Mouse (Mus musculus): ENCODE measurements at regions not wholly inside any gene's neighbourhood (a gene's known extent, or its start where the extent isn't known, plus 50 kb on each side); places are given as distances from the start of the nearest gene placed in this dataset.

DNA sequence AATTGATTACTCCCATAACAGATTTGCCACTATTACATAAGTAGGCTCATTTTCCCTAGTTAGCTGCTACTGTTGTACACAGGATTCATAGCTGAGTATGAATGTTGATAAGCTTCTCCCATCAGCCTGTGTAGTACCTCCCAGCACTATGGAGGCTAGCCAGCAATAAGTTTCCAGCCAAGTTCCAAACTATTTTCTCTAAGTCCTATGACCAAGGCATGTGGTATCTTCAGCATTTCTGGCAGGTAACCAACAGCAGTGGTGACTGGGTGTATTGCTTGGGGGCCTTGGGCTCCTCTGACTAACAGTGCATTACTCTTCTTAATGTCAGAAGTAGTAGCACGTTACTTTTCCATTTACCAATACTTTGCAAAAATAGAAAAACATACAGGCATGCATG is 1841.8 kb upstream of the Lrrc6 start:
- Histone ChIP-seq H3K27me3 (ENCODE audit: insufficient read depth, low read length) (no peaks in the 10 kb centered on the region), H3K4me1 (ENCODE audit: insufficient read depth, low read length) (no peaks in the 10 kb centered on the region), H3K4me3 (ENCODE audit: low read length) (no peak overlapping the region), H3K9ac (replicated peaks; ENCODE audit: low read length) (no peak overlapping the region), H3K36me3 (ENCODE audit: insufficient read depth, low read length) (no peaks in the 10 kb centered on the region), H3K4me2 (ENCODE audit: low read depth, low read length) (no peak overlapping the region), H3K27ac (no peak overlapping the region), H3K9me3 (ENCODE audit: low read length) (no peaks in the 10 kb centered on the region)
- no peak for TF ChIP-seq CTCF (IDR thresholded peaks at IDR 0.05; ENCODE audit: low read depth)
- 92% methylated on average over 1 of the region's 1 CpGs for WGBS
- ATAC-seq (no peak), DNase-seq (ENCODE audit: low spot score) (no peak)

DNA sequence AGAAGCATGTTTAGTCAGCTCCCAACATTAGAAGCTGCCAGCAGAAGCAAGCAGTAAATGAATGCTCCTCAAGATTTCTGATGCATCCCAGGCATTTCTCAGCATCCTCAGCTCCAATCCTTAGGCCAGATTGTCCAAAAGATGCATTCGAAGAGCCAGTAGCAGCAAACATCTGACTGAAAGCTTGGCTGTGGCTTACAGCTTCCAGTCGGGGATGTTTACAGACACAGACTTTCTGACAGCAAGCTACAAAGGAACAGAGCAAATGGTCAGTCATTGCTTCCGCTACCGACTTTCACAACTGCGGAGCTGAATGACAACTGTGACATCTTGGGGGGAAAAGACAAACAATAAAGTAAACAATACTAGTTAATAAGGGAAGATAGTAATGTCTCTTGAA is 1840.3 kb upstream of the Lrrc6 start:
- no peak for TF ChIP-seq CTCF (IDR thresholded peaks at IDR 0.05; ENCODE audit: low read depth)
- Histone ChIP-seq H3K27me3 (ENCODE audit: insufficient read depth, low read length) (no peaks in the 10 kb centered on the region), H3K4me2 (ENCODE audit: low read depth, low read length) (no peak overlapping the region), H3K4me1 (ENCODE audit: insufficient read depth, low read length) (no peaks in the 10 kb centered on the region), H3K9ac (replicated peaks; ENCODE audit: low read length) (no peak overlapping the region), H3K9me3 (ENCODE audit: low read length) (no peaks in the 10 kb centered on the region), H3K4me3 (ENCODE audit: low read length) (no peak overlapping the region), H3K27ac (no peak overlapping the region), H3K36me3 (ENCODE audit: insufficient read depth, low read length) (no peaks in the 10 kb centered on the region)
- 66% methylated on average over 5 of the region's 5 CpGs for WGBS
- ATAC-seq = no peak
- no peak for DNase-seq (ENCODE audit: low spot score)

DNA sequence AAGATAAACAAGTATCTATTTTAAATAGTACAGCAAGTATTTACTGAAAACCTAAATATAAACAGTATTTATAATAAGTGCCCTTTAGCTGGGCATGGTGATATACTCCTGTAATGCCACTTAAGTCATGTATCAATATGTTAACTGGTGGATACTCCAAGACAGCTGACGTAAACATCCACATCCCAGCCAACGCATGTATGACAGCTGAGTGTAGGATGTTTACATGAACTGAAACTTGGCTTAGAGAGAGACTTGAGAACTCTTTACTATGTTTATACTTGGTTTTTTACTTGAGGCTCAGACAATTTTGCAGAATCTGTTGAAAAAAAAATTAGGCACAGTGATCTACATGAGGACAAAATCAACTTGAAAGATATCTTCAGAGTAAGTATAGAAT is 1836.6 kb upstream of the Lrrc6 start:
- no peaks in the 10 kb centered on the region for H3K9me3 ChIP-seq (ENCODE audit: low read length)
- no peaks in the 10 kb centered on the region for H3K4me1 ChIP-seq (ENCODE audit: insufficient read depth, low read length)
- ATAC-seq = no peak
- H3K27ac ChIP-seq = no peak overlapping the region
- no peak for TF ChIP-seq CTCF (IDR thresholded peaks at IDR 0.05; ENCODE audit: low read depth)
- DNase-seq (ENCODE audit: low spot score) = no peak
- no peak overlapping the region for H3K4me2 ChIP-seq (ENCODE audit: low read depth, low read length)
- H3K36me3 ChIP-seq (ENCODE audit: insufficient read depth, low read length) = no peaks in the 10 kb centered on the region
- no peak overlapping the region for H3K4me3 ChIP-seq (ENCODE audit: low read length)
- H3K9ac ChIP-seq (replicated peaks; ENCODE audit: low read length) = no peak overlapping the region
- 94% methylated on average over 2 of the region's 2 CpGs for WGBS
- no peaks in the 10 kb centered on the region for H3K27me3 ChIP-seq (ENCODE audit: insufficient read depth, low read length)

DNA sequence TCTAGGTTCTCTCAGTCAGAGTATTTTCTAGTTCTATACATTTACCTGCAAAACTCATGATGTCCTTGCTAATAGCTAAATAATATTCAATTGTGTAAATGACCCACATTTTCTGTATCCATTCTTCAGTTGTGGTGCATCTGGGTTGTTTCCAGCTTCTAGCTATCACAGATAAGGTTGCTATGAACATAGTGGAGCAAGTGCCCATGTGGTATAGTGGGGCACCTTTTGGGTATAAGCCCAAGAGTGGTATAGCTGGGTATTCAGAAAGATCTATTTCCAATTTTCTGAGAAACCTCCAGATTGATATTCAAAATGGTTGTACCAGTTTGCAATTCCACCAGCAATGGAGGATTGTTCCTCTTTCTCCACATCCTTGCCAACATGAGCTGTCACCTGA is 1835.1 kb upstream of the Lrrc6 start:
- DNase-seq (ENCODE audit: low spot score) (no peak), ATAC-seq (no peak)
- Histone ChIP-seq H3K4me2 (ENCODE audit: low read depth, low read length) (no peak overlapping the region), H3K27me3 (ENCODE audit: insufficient read depth, low read length) (no peaks in the 10 kb centered on the region), H3K9me3 (ENCODE audit: low read length) (no peaks in the 10 kb centered on the region), H3K4me1 (ENCODE audit: insufficient read depth, low read length) (no peaks in the 10 kb centered on the region), H3K9ac (replicated peaks; ENCODE audit: low read length) (no peak overlapping the region), H3K36me3 (ENCODE audit: insufficient read depth, low read length) (no peaks in the 10 kb centered on the region), H3K27ac (no peak overlapping the region), H3K4me3 (ENCODE audit: low read length) (no peak overlapping the region)
- no peak for TF ChIP-seq CTCF (IDR thresholded peaks at IDR 0.05; ENCODE audit: low read depth)

DNA sequence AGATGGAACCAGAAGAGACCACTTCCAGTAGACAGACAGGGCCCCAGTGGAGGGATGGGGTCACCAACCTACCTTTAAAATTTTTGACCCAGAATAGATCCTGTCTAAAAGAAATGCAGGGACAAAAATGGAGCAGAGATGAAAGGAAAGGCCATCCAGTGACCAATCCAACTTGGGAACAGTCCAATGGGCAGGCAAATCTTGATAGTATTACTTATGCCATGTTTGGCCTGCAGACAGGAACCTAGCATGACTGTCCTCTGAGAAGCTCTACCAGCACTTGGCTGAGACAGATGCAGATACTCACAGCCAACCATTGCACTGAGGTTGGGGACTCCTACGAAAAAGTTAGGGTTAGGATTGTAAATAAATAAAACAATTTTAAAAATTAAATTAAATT is 1815.4 kb upstream of the Lrrc6 start:
- no peak for ATAC-seq

More for the DNA sequence above, 1815.4 kb upstream of the Lrrc6 start:
- DNase-seq (ENCODE audit: low spot score) = no peak
- H3K36me3 ChIP-seq (ENCODE audit: insufficient read depth, low read length) = no peaks in the 10 kb centered on the region
- H3K9me3 ChIP-seq (ENCODE audit: low read length) = no peaks in the 10 kb centered on the region
- H3K4me2 ChIP-seq (ENCODE audit: low read depth, low read length) = no peak overlapping the region
- H3K27me3 ChIP-seq (ENCODE audit: insufficient read depth, low read length) = no peaks in the 10 kb centered on the region
- TF ChIP-seq CTCF (IDR thresholded peaks at IDR 0.05; ENCODE audit: low read depth) = no peak
- no peak overlapping the region for H3K27ac ChIP-seq
- 93% methylated on average over 1 of the region's 1 CpGs for WGBS
- H3K4me3 ChIP-seq (ENCODE audit: low read length) = no peak overlapping the region
- H3K4me1 ChIP-seq (ENCODE audit: insufficient read depth, low read length) = no peaks in the 10 kb centered on the region
- no peak overlapping the region for H3K9ac ChIP-seq (replicated peaks; ENCODE audit: low read length)

MicroRNAs in the stretch of these regions (microRNA counts, 519-probe panel; counts per million panel counts)
- 5,016 counts per million, percentile 85 among the panel's probes with 10 or more counts for microRNA mmu-miR-30b
- 4,635 counts per million, percentile 81 among the panel's probes with 10 or more counts for microRNA mmu-miR-30d

Small RNA genes in the stretch of these regions (microRNA-seq; reads per million reads assigned to microRNA genes)
- gene Mir30b (217 to 563 reads per million in 2 experiments), gene Mir30d (8,303 to 8,519 reads per million in 2 experiments)

Data from hindbrain, postnatal 0 days (tissue).